Mouse (Mus musculus) heart, embryonic 15.5 days (tissue): ENCODE data around the gene Prkra. TPM values are rescaled to one million over a fixed set of nuclear protein-coding genes. Genes with fewer than 3 reads are reported as not detected.

Source experiments
- ATAC-seq: fragments of 200-750 bp; cut with Nextera tagmentation; replicated peaks from 2 replicates; pipeline ENCODE4 v1.8.0; 2017; ENCODE audit warnings: low read depth, moderate TSS enrichment; ENCODE audit not compliant: insufficient number of reproducible peaks, insufficient read depth, low FRiP score
- H3K27ac ChIP-seq: fragments of 300-500 bp; sonication (generic); 2 replicates; pipeline ENCODE4 v1.5.1; 2015; ENCODE audit warnings: mild to moderate bottlenecking, inconsistent platforms
- H3K27me3 ChIP-seq: fragments of 300-500 bp; sonication (generic); 2 replicates; pipeline ENCODE4 v1.6.1; 2015; ENCODE audit warnings: inconsistent platforms
- H3K36me3 ChIP-seq: fragments of 300-500 bp; sonication (generic); 2 replicates; pipeline ENCODE4 v1.6.1; 2015; ENCODE audit warnings: mild to moderate bottlenecking, inconsistent platforms
- H3K4me1 ChIP-seq: fragments of 300-500 bp; sonication (generic); replicated peaks from 2 replicates; pipeline ENCODE4 v1.6.1; 2015; ENCODE audit warnings: inconsistent platforms
- H3K4me2 ChIP-seq: fragments of 300-500 bp; sonication (generic); 2 replicates; pipeline ENCODE4 v1.6.1; 2015; ENCODE audit warnings: inconsistent platforms, mild to moderate bottlenecking, moderate library complexity
- H3K4me3 ChIP-seq: fragments of 300-500 bp; sonication (generic); 2 replicates; pipeline ENCODE4 v1.5.1; 2015; ENCODE audit warnings: mild to moderate bottlenecking, inconsistent platforms
- H3K9ac ChIP-seq: fragments of 300-500 bp; sonication (generic); 2 replicates; pipeline ENCODE4 v1.6.1; 2015; ENCODE audit warnings: mild to moderate bottlenecking, inconsistent platforms
- H3K9me3 ChIP-seq: fragments of 300-500 bp; sonication (generic); replicated peaks from 2 replicates; pipeline ENCODE4 v1.6.1; 2016; ENCODE audit warnings: inconsistent platforms
- WGBS: fragments of 180-500 bp; shearing (Covaris S2); methylation state at CpG from one replicate; pipeline ENCODE4 v1.1.7; 2015; ENCODE audit warnings: mixed read lengths; 5-methylcytosine and 5-hydroxymethylcytosine counted together
- polyA plus RNA-seq: library from polyadenylated mRNA; unstranded; fragments of >200 nt; fragmentation: Nextera tagmentation; extraction: Ambion mirVana; gene quantifications from 2 replicates; pipeline ENCODE4 v1.2.1, GENCODE M21; 2015

Prkra gene
- polyA plus RNA-seq = 32.1 and 32.5 TPM in 2 replicates

- under 1% methylated on average over 37 of the region's 42 CpGs for WGBS
- Histone ChIP-seq H3K4me1 (peaks cover 14% of the 10 kb centered on the region), H3K9me3 (no peaks in the 10 kb centered on the region), H3K36me3 (no peaks in the 10 kb centered on the region), H3K4me3 (peak within 1 kb of the TSS; percentile 85), H3K4me2 (peak within 1 kb of the TSS; percentile 94), H3K9ac (peak within 1 kb of the TSS; percentile 90), H3K27ac (peak within 1 kb of the TSS; percentile 87), H3K27me3 (no peaks in the 10 kb centered on the region)
- ATAC-seq = peak; percentile 98
Measured at GRCm38 (mm10) chr2:76647883-76648570, at the start of gene Prkra, which contains the start of gene Pjvk. Prkra (minus strand) TSS chr2:76648015. Pjvk (plus strand) TSS chr2:76648476.

GRCm38 (mm10) chr2:76695290-76695689 is 47.5 kb upstream of the Prkra start:
- H3K27me3 ChIP-seq = no peaks in the 10 kb centered on the region
- H3K4me1 ChIP-seq = no peaks in the 10 kb centered on the region
- no peak overlapping the region for H3K4me3 ChIP-seq
- ATAC-seq = no peak
- peaks cover 31% of the 10 kb centered on the region for H3K36me3 ChIP-seq
- H3K4me2 ChIP-seq = no peak overlapping the region
- no peaks in the 10 kb centered on the region for H3K9me3 ChIP-seq
- H3K27ac ChIP-seq = no peak overlapping the region
- no peak overlapping the region for H3K9ac ChIP-seq
- WGBS = 72% methylated on average over 6 of the region's 6 CpGs

GRCm38 (mm10) chr2:76693765-76694164 is 46.0 kb upstream of the Prkra start:
- Histone ChIP-seq H3K4me2 (no peak overlapping the region), H3K27ac (no peak overlapping the region), H3K4me1 (peaks cover 2% of the 10 kb centered on the region), H3K27me3 (no peaks in the 10 kb centered on the region), H3K9ac (no peak overlapping the region), H3K36me3 (peaks cover 31% of the 10 kb centered on the region), H3K4me3 (no peak overlapping the region), H3K9me3 (no peaks in the 10 kb centered on the region)
- WGBS = 76% methylated on average over 5 of the region's 5 CpGs
- no peak for ATAC-seq

GRCm38 (mm10) chr2:76690436-76691204 is 42.8 kb upstream of the Prkra start:
- Histone ChIP-seq H3K36me3 (peaks cover 48% of the 10 kb centered on the region), H3K27me3 (no peaks in the 10 kb centered on the region), H3K4me2 (no peak overlapping the region), H3K4me3 (no peak overlapping the region), H3K9me3 (no peaks in the 10 kb centered on the region), H3K9ac (no peak overlapping the region), H3K4me1 (peaks cover 10% of the 10 kb centered on the region), H3K27ac (peak overlapping the region; percentile 11; the same call in 1 of the 2 replicates)
- ATAC-seq = peak; percentile 60; the same call in 1 of the 2 replicates
- 67% methylated on average over 12 of the region's 12 CpGs for WGBS

- Histone ChIP-seq H3K36me3 (peaks cover 67% of the 10 kb centered on the region), H3K4me2 (no peak overlapping the region), H3K4me1 (peaks cover 10% of the 10 kb centered on the region), H3K27me3 (no peaks in the 10 kb centered on the region), H3K9ac (no peak overlapping the region), H3K4me3 (no peak overlapping the region), H3K27ac (peak overlapping the region; percentile 2; the same call in 1 of the 2 replicates), H3K9me3 (no peaks in the 10 kb centered on the region)
- 32% methylated on average over 7 of the region's 7 CpGs for WGBS
- ATAC-seq = no peak
Measured at GRCm38 (mm10) chr2:76688162-76688561, 40.3 kb upstream of the Prkra start.

GRCm38 (mm10) chr2:76687608-76688007 is 39.8 kb upstream of the Prkra start:
- Histone ChIP-seq H3K4me3 (no peak overlapping the region), H3K4me1 (peaks cover 10% of the 10 kb centered on the region), H3K9me3 (no peaks in the 10 kb centered on the region), H3K27me3 (no peaks in the 10 kb centered on the region), H3K9ac (no peak overlapping the region), H3K4me2 (no peak overlapping the region), H3K27ac (no peak overlapping the region), H3K36me3 (peaks cover 69% of the 10 kb centered on the region)
- no peak for ATAC-seq
- 67% methylated on average over 3 of the region's 3 CpGs for WGBS

- WGBS = 88% methylated on average over 3 of the region's 3 CpGs
- H3K4me2 ChIP-seq = no peak overlapping the region
- no peak overlapping the region for H3K27ac ChIP-seq
- no peaks in the 10 kb centered on the region for H3K27me3 ChIP-seq
- no peak overlapping the region for H3K4me3 ChIP-seq
- ATAC-seq = no peak
- H3K9me3 ChIP-seq = no peaks in the 10 kb centered on the region
- peaks cover 10% of the 10 kb centered on the region for H3K4me1 ChIP-seq
- H3K9ac ChIP-seq = no peak overlapping the region
- peaks cover 72% of the 10 kb centered on the region for H3K36me3 ChIP-seq
Measured at GRCm38 (mm10) chr2:76686986-76687385, 39.2 kb upstream of the Prkra start.

GRCm38 (mm10) chr2:76682301-76682700 is 34.5 kb upstream of the Prkra start:
- no peaks in the 10 kb centered on the region for H3K9me3 ChIP-seq
- 89% methylated on average over 8 of the region's 8 CpGs for WGBS
- no peak for ATAC-seq
- H3K27me3 ChIP-seq = no peaks in the 10 kb centered on the region
- H3K4me1 ChIP-seq = no peaks in the 10 kb centered on the region; the same call in 1 of the 2 replicates
- no peak overlapping the region for H3K27ac ChIP-seq
- H3K4me3 ChIP-seq = no peak overlapping the region
- H3K36me3 ChIP-seq = peaks cover 48% of the 10 kb centered on the region
- H3K9ac ChIP-seq = no peak overlapping the region
- no peak overlapping the region for H3K4me2 ChIP-seq

- 69% methylated on average over 13 of the region's 13 CpGs for WGBS
- peak overlapping the region; percentile 83 for H3K4me2 ChIP-seq
- H3K9me3 ChIP-seq = no peaks in the 10 kb centered on the region
- H3K4me3 ChIP-seq = peak overlapping the region; percentile 93
- no peaks in the 10 kb centered on the region for H3K27me3 ChIP-seq
- H3K36me3 ChIP-seq = no peaks in the 10 kb centered on the region
- H3K9ac ChIP-seq = no peak overlapping the region
- H3K4me1 ChIP-seq = peaks cover 27% of the 10 kb centered on the region
- ATAC-seq = no peak
- H3K27ac ChIP-seq = no peak overlapping the region
Measured at GRCm38 (mm10) chr2:76676401-76677226, 28.8 kb upstream of the Prkra start.

- 24% methylated on average over 4 of the region's 4 CpGs for WGBS
- ATAC-seq = no peak
- Histone ChIP-seq H3K4me3 (peak overlapping the region; percentile 93), H3K9ac (peak overlapping the region; percentile 87), H3K36me3 (no peaks in the 10 kb centered on the region), H3K4me1 (peaks cover 31% of the 10 kb centered on the region), H3K27ac (no peak overlapping the region), H3K9me3 (no peaks in the 10 kb centered on the region), H3K27me3 (no peaks in the 10 kb centered on the region), H3K4me2 (peak overlapping the region; percentile 83)
Measured at GRCm38 (mm10) chr2:76675949-76676348, 28.1 kb upstream of the Prkra start.

- Histone ChIP-seq H3K4me3 (peak overlapping the region; percentile 93), H3K27me3 (no peaks in the 10 kb centered on the region), H3K36me3 (no peaks in the 10 kb centered on the region), H3K4me1 (peaks cover 31% of the 10 kb centered on the region), H3K9me3 (no peaks in the 10 kb centered on the region), H3K27ac (peak overlapping the region; percentile 78), H3K4me2 (peak overlapping the region; percentile 83), H3K9ac (peak overlapping the region; percentile 87)
- WGBS = 2% methylated on average over 44 of the region's 44 CpGs
- peak; percentile 18 for ATAC-seq
Measured at GRCm38 (mm10) chr2:76675451-76675850, 27.6 kb upstream of the Prkra start.
